Mouse (Mus musculus) limb, embryonic 15.5 days (tissue): ENCODE measurements at regions not wholly inside any gene's neighbourhood (a gene's known extent, or its start where the extent isn't known, plus 50 kb on each side); places are given as distances from the start of the nearest gene placed in this dataset.

Experiments used
- ATAC-seq: fragments of 200-750 bp; cut with Nextera tagmentation; 2 replicates; pipeline ENCODE4 v1.8.0; 2017; ENCODE audit warnings: low read depth, moderate TSS enrichment; ENCODE audit not compliant: insufficient number of reproducible peaks, low FRiP score, low TSS enrichment
- H3K27ac ChIP-seq: fragments of 300-500 bp; sonication (generic); 2 replicates; pipeline ENCODE4 v1.5.1; 2015; ENCODE audit warnings: moderate library complexity, mild to moderate bottlenecking, inconsistent platforms
- H3K27me3 ChIP-seq: fragments of 300-500 bp; sonication (generic); 2 replicates; pipeline ENCODE4 v1.6.1; 2015; ENCODE audit warnings: inconsistent platforms
- H3K36me3 ChIP-seq: fragments of 300-500 bp; sonication (generic); 2 replicates; pipeline ENCODE4 v1.6.1; 2015; ENCODE audit warnings: inconsistent platforms
- H3K4me1 ChIP-seq: fragments of 300-500 bp; sonication (generic); 2 replicates; pipeline ENCODE4 v1.6.1; 2015; ENCODE audit warnings: inconsistent platforms
- H3K4me2 ChIP-seq: fragments of 300-500 bp; sonication (generic); 2 replicates; pipeline ENCODE4 v1.6.1; 2015; ENCODE audit warnings: mild to moderate bottlenecking, inconsistent platforms
- H3K4me3 ChIP-seq: fragments of 300-500 bp; sonication (generic); 2 replicates; pipeline ENCODE4 v1.5.1; 2015; ENCODE audit warnings: mild to moderate bottlenecking, inconsistent platforms
- H3K9ac ChIP-seq: fragments of 300-500 bp; sonication (generic); 2 replicates; pipeline ENCODE4 v1.6.1; 2015; ENCODE audit warnings: inconsistent platforms
- H3K9me3 ChIP-seq: fragments of 300-500 bp; sonication (generic); 2 replicates; pipeline ENCODE4 v1.6.1; 2016; ENCODE audit warnings: inconsistent platforms
- WGBS: fragments of 180-500 bp; shearing (Covaris S2); methylation state at CpG from one replicate; pipeline ENCODE4 v1.1.7; 2015; 5-methylcytosine and 5-hydroxymethylcytosine counted together

- WGBS: 71% methylated on average over 4 of the region's 4 CpGs
- no peak overlapping the region for H3K4me3 ChIP-seq
- H3K9me3 ChIP-seq: no peaks in the 10 kb centered on the region
- no peaks in the 10 kb centered on the region for H3K36me3 ChIP-seq
- no peaks in the 10 kb centered on the region for H3K4me1 ChIP-seq
- H3K9ac ChIP-seq: no peak overlapping the region
- H3K27me3 ChIP-seq: no peaks in the 10 kb centered on the region
- H3K4me2 ChIP-seq: no peak overlapping the region
- H3K27ac ChIP-seq: no peak overlapping the region
- no peak for ATAC-seq
These were observed 85.2 kb upstream of the Col24a1 start for GRCm38 (mm10) chr3:145207071-145207470.

- no peaks in the 10 kb centered on the region for H3K9me3 ChIP-seq
- no peak overlapping the region for H3K4me3 ChIP-seq
- H3K9ac ChIP-seq: no peak overlapping the region
- no peaks in the 10 kb centered on the region for H3K27me3 ChIP-seq
- WGBS: 82% methylated on average over 5 of the region's 5 CpGs
- H3K27ac ChIP-seq: peak overlapping the region; percentile 6; the same call in 1 of the 2 replicates
- ATAC-seq: no peak
- no peaks in the 10 kb centered on the region for H3K4me1 ChIP-seq
- H3K4me2 ChIP-seq: no peak overlapping the region
- no peaks in the 10 kb centered on the region for H3K36me3 ChIP-seq
These were observed 82.1 kb upstream of the Col24a1 start for GRCm38 (mm10) chr3:145210166-145210565.

GRCm38 (mm10) chr3:145216987-145217515, 75.2 kb upstream of the Col24a1 start:
- WGBS: 45% methylated on average over 10 of the region's 10 CpGs
- H3K4me2 ChIP-seq: no peak overlapping the region
- H3K4me3 ChIP-seq: no peak overlapping the region
- no peak overlapping the region for H3K9ac ChIP-seq
- peak overlapping the region; percentile 54; the same call in 1 of the 2 replicates for H3K27ac ChIP-seq
- H3K27me3 ChIP-seq: no peaks in the 10 kb centered on the region
- H3K4me1 ChIP-seq: peaks cover 2% of the 10 kb centered on the region; the same call in 1 of the 2 replicates
- H3K9me3 ChIP-seq: no peaks in the 10 kb centered on the region
- no peaks in the 10 kb centered on the region for H3K36me3 ChIP-seq
- ATAC-seq: no peak

DNA sequence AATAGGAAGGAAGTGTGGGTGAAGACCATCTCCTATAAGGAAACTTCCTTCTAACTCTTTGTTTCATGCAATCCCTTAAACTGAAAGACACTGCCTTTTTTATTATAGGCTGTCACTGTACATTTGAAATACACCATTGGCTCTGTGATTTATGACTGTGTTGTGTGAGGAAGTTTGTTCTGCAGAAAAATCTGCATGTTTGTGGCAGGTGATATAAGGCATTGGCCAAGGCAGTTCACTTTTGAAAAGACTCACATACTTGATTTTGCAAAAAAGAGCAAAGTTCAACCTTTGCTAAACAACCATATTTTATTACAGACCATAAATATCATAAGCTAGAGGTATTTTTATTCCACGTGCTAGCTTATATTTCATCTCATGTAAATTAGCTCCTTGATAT, 69.3 kb upstream of the Col24a1 start:
- H3K4me3 ChIP-seq: no peak overlapping the region
- ATAC-seq: no peak
- no peaks in the 10 kb centered on the region for H3K36me3 ChIP-seq
- H3K27ac ChIP-seq: no peak overlapping the region
- no peak overlapping the region for H3K4me2 ChIP-seq
- H3K9ac ChIP-seq: no peak overlapping the region
- H3K9me3 ChIP-seq: no peaks in the 10 kb centered on the region
- 46% methylated on average over 1 of the region's 1 CpGs for WGBS
- H3K4me1 ChIP-seq: no peaks in the 10 kb centered on the region
- H3K27me3 ChIP-seq: no peaks in the 10 kb centered on the region

- no peak for ATAC-seq
- WGBS: 87% methylated on average over 2 of the region's 2 CpGs
- Histone ChIP-seq H3K9me3 (no peaks in the 10 kb centered on the region), H3K27me3 (no peaks in the 10 kb centered on the region), H3K4me3 (no peak overlapping the region), H3K4me1 (no peaks in the 10 kb centered on the region), H3K9ac (no peak overlapping the region), H3K4me2 (no peak overlapping the region), H3K36me3 (no peaks in the 10 kb centered on the region), H3K27ac (no peak overlapping the region)
These were observed 68.2 kb upstream of the Col24a1 start for GRCm38 (mm10) chr3:145224040-145224439.

GRCm38 (mm10) chr3:145230721-145231120, 61.6 kb upstream of the Col24a1 start:
- Histone ChIP-seq H3K4me1 (no peaks in the 10 kb centered on the region), H3K36me3 (no peaks in the 10 kb centered on the region), H3K4me3 (no peak overlapping the region), H3K27ac (no peak overlapping the region), H3K4me2 (no peak overlapping the region), H3K9ac (no peak overlapping the region), H3K9me3 (no peaks in the 10 kb centered on the region), H3K27me3 (no peaks in the 10 kb centered on the region)
- ATAC-seq: no peak
- WGBS: 34% methylated on average over 6 of the region's 6 CpGs

- no peak for ATAC-seq
- no peak overlapping the region for H3K4me3 ChIP-seq
- H3K27me3 ChIP-seq: no peaks in the 10 kb centered on the region
- no peaks in the 10 kb centered on the region for H3K9me3 ChIP-seq
- no peak overlapping the region for H3K4me2 ChIP-seq
- no peak overlapping the region for H3K27ac ChIP-seq
- peaks cover 4% of the 10 kb centered on the region; the same call in 1 of the 2 replicates for H3K4me1 ChIP-seq
- WGBS: 23% methylated on average over 5 of the region's 5 CpGs
- H3K36me3 ChIP-seq: no peaks in the 10 kb centered on the region
- no peak overlapping the region for H3K9ac ChIP-seq
These were observed 50.1 kb upstream of the Col24a1 start for GRCm38 (mm10) chr3:145242138-145242537.
